Mouse (Mus musculus) heart, postnatal 0 days (tissue): ENCODE measurements at regions not wholly inside any gene's neighbourhood (a gene's known extent, or its start where the extent isn't known, plus 50 kb on each side); places are given as distances from the start of the nearest gene placed in this dataset.

Source experiments
- CTCF ChIP-seq: IDR thresholded peaks from 2 replicates; pipeline ENCODE4 v1.5.1; 2016; ENCODE audit warnings: antibody characterized with exemption, control low read depth, low read depth
- EP300 ChIP-seq: IDR thresholded peaks from 2 replicates; pipeline ENCODE4 v1.6.1; 2016; ENCODE audit warnings: antibody characterized with exemption, low read depth

- TF ChIP-seq CTCF (no peak), EP300 (no peak)
Measured at GRCm38 (mm10) chr13:110600377-110600776, 205.5 kb downstream of the Plk2 start.
